22 mouse cellular contexts compared by ENCODE assay signal in the genomic region with DNA sequence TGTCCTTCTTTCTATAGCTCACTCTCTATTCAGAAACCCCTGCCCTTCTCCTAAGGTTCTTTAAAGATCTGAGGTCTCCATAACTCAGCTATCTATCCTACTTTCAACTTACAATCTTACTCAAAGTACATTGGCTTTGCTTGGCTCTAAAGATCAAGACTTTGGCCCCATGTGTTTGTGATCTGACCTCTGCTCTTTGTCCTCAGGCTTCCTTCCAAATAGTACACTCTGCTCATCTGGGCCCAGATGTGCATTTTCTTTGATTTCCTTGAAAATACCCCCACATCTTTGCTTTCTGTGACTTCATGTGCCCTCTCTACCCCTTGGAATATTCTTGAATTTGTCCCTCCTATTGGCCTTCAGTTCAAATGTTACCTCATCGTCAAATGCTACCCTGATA.
A peak's percentile ranks its signal among the peaks of the same experiment; 100 is the strongest.
DNase-seq lines count a peak whose midpoint lies in the region; ATAC-seq lines count a peak whose summit lies in the region.
"Had no signal": no experiment of that assay in that cellular context is flagged by ENCODE, and none has a peak within 500 bp of the region (broad histone marks: within the 10 kb centered on the region; RNA-seq: fewer than 3 reads in every experiment).

No protein-coding gene starts in this region.

- DNase-seq in kidney, adult 18-20 months = peak; percentile 31
- no peak for DNase-seq in kidney, postnatal 10 days
- peak; percentile 24 to 31 for DNase-seq in kidney, adult 8-10 months
- DNase-seq in kidney, postnatal 36 days = peak; percentile 9 to 37
- DNase-seq in kidney, postnatal 25 days = no peak
- DNase-seq: adrenal gland, adult 2 months; adrenal gland, postnatal 10 days; adrenal gland, postnatal 25 days; cerebellum, adult 11 months; cerebellum, adult 18-20 months; cerebellum, adult 8-10 months; cerebellum, adult 9-11 months; cerebellum, postnatal 14 days; cerebellum, postnatal 36 days; embryo, embryonic 11 days had no signal

- ATAC-seq in kidney, embryonic 16.5 days (ENCODE audit: low FRiP score, low TSS enrichment) = no peak
- ATAC-seq: forebrain, embryonic 14.5 days had no signal

- no peaks in the 10 kb centered on the region for H3K36me3 ChIP-seq in kidney, embryonic 16.5 days (ENCODE audit: insufficient read depth, low read length)
- H3K36me3 ChIP-seq: embryonic facial prominence, embryonic 13.5 days; embryonic facial prominence, embryonic 15.5 days; forebrain, embryonic 10.5 days; forebrain, embryonic 12.5 days had no signal

- H3K4me1 ChIP-seq in kidney, embryonic 16.5 days (ENCODE audit: insufficient read depth, low read length) = no peaks in the 10 kb centered on the region
- H3K4me1 ChIP-seq: embryonic facial prominence, embryonic 13.5 days; embryonic facial prominence, embryonic 15.5 days; forebrain, embryonic 12.5 days had no signal

- H3K4me2 ChIP-seq in kidney, embryonic 16.5 days (replicated peaks; ENCODE audit: low read depth, low read length) = no peak overlapping the region
- H3K4me2 ChIP-seq: embryonic facial prominence, embryonic 13.5 days; embryonic facial prominence, embryonic 15.5 days; forebrain, embryonic 12.5 days had no signal

- H3K9me3 ChIP-seq in kidney, embryonic 16.5 days (ENCODE audit: low read length) = no peaks in the 10 kb centered on the region
- H3K9me3 ChIP-seq: embryonic facial prominence, embryonic 13.5 days; embryonic facial prominence, embryonic 15.5 days; forebrain, embryonic 10.5 days; forebrain, embryonic 12.5 days had no signal

- no peaks in the 10 kb centered on the region for H3K27me3 ChIP-seq in kidney, embryonic 16.5 days (ENCODE audit: insufficient read depth, low read length)
- H3K27me3 ChIP-seq: embryonic facial prominence, embryonic 13.5 days; embryonic facial prominence, embryonic 15.5 days; forebrain, embryonic 12.5 days had no signal

- H3K4me3 ChIP-seq in kidney, embryonic 16.5 days (ENCODE audit: low read length) = no peak overlapping the region
- H3K4me3 ChIP-seq: embryonic facial prominence, embryonic 13.5 days; embryonic facial prominence, embryonic 15.5 days; erythroblast, embryonic 14.5 days; forebrain, embryonic 10.5 days; forebrain, embryonic 12.5 days had no signal

- H3K27ac ChIP-seq in kidney, embryonic 16.5 days (ENCODE audit: low read length) = no peak overlapping the region
- H3K27ac ChIP-seq: embryonic facial prominence, embryonic 13.5 days; embryonic facial prominence, embryonic 15.5 days; forebrain, embryonic 10.5 days; forebrain, embryonic 12.5 days had no signal

- WGBS in kidney, embryonic 16.5 days = 85% methylated on average over 1 of the region's 1 CpGs

- no peak overlapping the region for H3K9ac ChIP-seq in kidney, embryonic 16.5 days (replicated peaks; ENCODE audit: low read length)
- H3K9ac ChIP-seq: embryonic facial prominence, embryonic 13.5 days; embryonic facial prominence, embryonic 15.5 days; forebrain, embryonic 12.5 days had no signal

Comparison
In these comparisons a context has a peak if more than half of its experiments do, and no peak if none do; other contexts are left out.
1. DNase-seq: peak in kidney, adult 18-20 months (single experiment), kidney, adult 8-10 months (2 of 2) and kidney, postnatal 36 days (2 of 2); none in kidney, postnatal 10 days (single experiment) and kidney, postnatal 25 days (0 of 2).